Mouse (Mus musculus): ENCODE measurements around the gene Ciz1. TPM values are rescaled to one million over a fixed set of nuclear protein-coding genes. Genes with fewer than 3 reads are reported as not detected.

Gene Ciz1
- polyA plus RNA-seq (2016; fragmentation: Nextera tagmentation; extraction: Ambion mirVana) = 65.8 and 66.4 TPM in 2 replicates

- WGBS = under 1% methylated on average over 52 of the region's 52 CpGs
- Histone ChIP-seq H3K27ac (replicated peaks) (peak within 1 kb of the TSS; percentile 89), H3K4me3 (peak within 1 kb of the TSS; percentile 79), H3K9me3 (no peaks in the 10 kb centered on the region), H3K4me1 (peaks cover 49% of the 10 kb centered on the region), H3K36me3 (replicated peaks) (peaks cover 30% of the 10 kb centered on the region), H3K27me3 (replicated peaks; ENCODE audit: low read depth, poor library complexity, severe bottlenecking) (peaks cover 21% of the 10 kb centered on the region)
- peak; percentile 72 for DNase-seq (ENCODE audit: low spot score)
These were observed at the start of gene Ciz1 for GRCm38 (mm10) chr2:32352151-32353006. Gene Ciz1, plus strand, starts transcription at chr2:32352327.

- Histone ChIP-seq H3K27me3 (replicated peaks; ENCODE audit: low read depth, poor library complexity, severe bottlenecking) (no peaks in the 10 kb centered on the region), H3K9me3 (no peaks in the 10 kb centered on the region), H3K27ac (replicated peaks) (no peak overlapping the region), H3K4me3 (no peak overlapping the region), H3K4me1 (peaks cover 10% of the 10 kb centered on the region), H3K36me3 (replicated peaks) (peaks cover 98% of the 10 kb centered on the region)
- WGBS = 87% methylated on average over 10 of the region's 10 CpGs
- no peak for DNase-seq (ENCODE audit: low spot score)
These were observed 49.2 kb upstream of the Ciz1 start for GRCm38 (mm10) chr2:32302952-32303351.

DNA sequence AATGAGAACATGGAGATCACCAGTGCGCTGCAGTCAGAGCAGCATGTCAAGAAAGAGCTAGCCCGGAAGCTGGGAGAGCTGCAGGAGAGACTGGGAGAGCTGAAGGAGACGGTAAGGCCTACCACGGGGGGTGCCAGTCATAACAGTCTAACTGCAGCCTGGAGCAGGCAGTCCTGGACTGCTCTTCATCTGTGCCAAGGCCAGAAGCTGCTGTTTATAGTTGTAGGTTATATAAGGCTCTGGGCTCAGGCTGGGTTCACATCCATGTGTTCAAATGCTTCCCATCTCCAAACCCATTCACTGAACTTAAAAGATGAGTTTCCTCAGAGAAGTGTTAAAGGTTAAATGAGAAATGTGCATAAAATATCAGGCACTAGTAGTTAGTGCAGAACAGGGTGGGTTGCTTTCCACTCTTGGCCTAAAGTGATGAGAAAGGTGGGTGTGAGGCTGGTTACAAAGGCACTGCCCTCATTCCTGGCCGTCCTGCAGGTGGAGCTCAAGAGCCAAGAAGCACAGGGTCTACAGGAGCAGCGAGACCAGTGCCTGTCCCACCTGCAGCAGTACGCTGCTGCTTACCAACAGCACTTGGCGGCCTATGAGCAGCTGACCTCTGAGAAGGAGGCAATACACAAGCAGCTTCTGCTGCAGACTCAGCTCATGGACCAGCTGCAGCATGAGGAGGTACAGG, 47.8 kb upstream of the Ciz1 start:
- Histone ChIP-seq H3K9me3 (no peaks in the 10 kb centered on the region), H3K27me3 (replicated peaks; ENCODE audit: low read depth, poor library complexity, severe bottlenecking) (no peaks in the 10 kb centered on the region), H3K4me3 (peak overlapping the region; percentile 11; the same call in 1 of the 2 replicates), H3K36me3 (replicated peaks) (peaks cover 98% of the 10 kb centered on the region), H3K4me1 (peaks cover 21% of the 10 kb centered on the region), H3K27ac (replicated peaks) (peak overlapping the region; percentile 65)
- WGBS = 56% methylated on average over 8 of the region's 8 CpGs
- DNase-seq (ENCODE audit: low spot score) = peak; percentile 82

DNA sequence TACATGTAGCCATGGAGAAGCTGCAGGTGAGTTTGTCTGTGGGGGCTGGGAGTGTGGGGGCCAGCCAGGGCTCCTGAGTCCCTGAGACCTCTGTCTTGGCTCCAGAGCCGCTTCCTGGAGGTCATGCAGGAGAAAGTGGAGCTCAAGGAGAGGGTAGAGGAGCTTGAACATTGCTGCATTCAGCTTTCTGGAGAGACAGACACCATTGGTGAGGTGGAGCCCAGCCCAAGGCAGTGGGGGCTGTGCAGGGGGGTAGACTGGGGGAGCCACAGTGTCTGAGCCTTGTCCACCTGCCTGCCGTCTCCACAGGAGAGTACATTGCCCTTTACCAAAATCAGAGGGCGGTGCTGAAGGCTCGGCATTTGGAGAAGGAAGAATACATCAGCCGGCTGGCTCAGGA, 46.5 kb upstream of the Ciz1 start:
- peaks cover 4% of the 10 kb centered on the region for H3K27me3 ChIP-seq (replicated peaks; ENCODE audit: low read depth, poor library complexity, severe bottlenecking)
- peaks cover 35% of the 10 kb centered on the region for H3K4me1 ChIP-seq
- no peaks in the 10 kb centered on the region for H3K9me3 ChIP-seq
- WGBS = 93% methylated on average over 5 of the region's 5 CpGs
- peaks cover 98% of the 10 kb centered on the region for H3K36me3 ChIP-seq (replicated peaks)
- H3K27ac ChIP-seq (replicated peaks) = peak overlapping the region; percentile 36; the same call in 1 of the 2 replicates
- no peak for DNase-seq (ENCODE audit: low spot score)
- no peak overlapping the region for H3K4me3 ChIP-seq

DNA sequence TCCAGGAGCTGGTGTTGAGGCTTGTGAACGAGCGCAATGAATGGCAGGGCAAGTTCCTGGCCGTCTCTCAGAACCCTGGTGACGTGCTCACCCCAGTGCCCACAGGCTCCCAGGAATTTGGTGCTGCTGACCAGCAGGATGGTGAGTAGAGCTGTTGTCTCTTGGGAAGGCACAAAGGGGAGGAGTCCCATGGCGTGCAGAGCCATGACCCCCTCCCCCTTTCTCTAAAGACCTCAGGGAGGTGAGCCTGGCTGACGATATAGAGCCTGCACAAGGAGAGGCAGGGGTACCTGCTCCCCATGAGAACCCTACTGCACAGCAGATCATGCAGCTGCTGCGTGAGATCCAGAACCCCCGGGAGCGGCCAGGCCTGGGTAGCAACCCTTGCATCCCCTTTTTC, 46.0 kb upstream of the Ciz1 start:
- Histone ChIP-seq H3K27me3 (replicated peaks; ENCODE audit: low read depth, poor library complexity, severe bottlenecking) (peaks cover 9% of the 10 kb centered on the region), H3K9me3 (no peaks in the 10 kb centered on the region), H3K4me1 (peaks cover 40% of the 10 kb centered on the region), H3K27ac (replicated peaks) (0 out of 2 replicates have a peak overlapping the region, but pooled peaks have one; percentile 24), H3K36me3 (replicated peaks) (peaks cover 97% of the 10 kb centered on the region), H3K4me3 (peak overlapping the region; percentile 13; the same call in 1 of the 2 replicates)
- DNase-seq (ENCODE audit: low spot score) = no peak
- WGBS = 81% methylated on average over 9 of the region's 9 CpGs

- WGBS = 86% methylated on average over 6 of the region's 6 CpGs
- Histone ChIP-seq H3K9me3 (no peaks in the 10 kb centered on the region), H3K36me3 (replicated peaks) (peaks cover 89% of the 10 kb centered on the region), H3K4me1 (peaks cover 51% of the 10 kb centered on the region), H3K27me3 (replicated peaks; ENCODE audit: low read depth, poor library complexity, severe bottlenecking) (peaks cover 14% of the 10 kb centered on the region), H3K27ac (replicated peaks) (no peak overlapping the region), H3K4me3 (no peak overlapping the region)
- DNase-seq (ENCODE audit: low spot score) = no peak
These were observed 44.8 kb upstream of the Ciz1 start for GRCm38 (mm10) chr2:32307247-32307798.

DNA sequence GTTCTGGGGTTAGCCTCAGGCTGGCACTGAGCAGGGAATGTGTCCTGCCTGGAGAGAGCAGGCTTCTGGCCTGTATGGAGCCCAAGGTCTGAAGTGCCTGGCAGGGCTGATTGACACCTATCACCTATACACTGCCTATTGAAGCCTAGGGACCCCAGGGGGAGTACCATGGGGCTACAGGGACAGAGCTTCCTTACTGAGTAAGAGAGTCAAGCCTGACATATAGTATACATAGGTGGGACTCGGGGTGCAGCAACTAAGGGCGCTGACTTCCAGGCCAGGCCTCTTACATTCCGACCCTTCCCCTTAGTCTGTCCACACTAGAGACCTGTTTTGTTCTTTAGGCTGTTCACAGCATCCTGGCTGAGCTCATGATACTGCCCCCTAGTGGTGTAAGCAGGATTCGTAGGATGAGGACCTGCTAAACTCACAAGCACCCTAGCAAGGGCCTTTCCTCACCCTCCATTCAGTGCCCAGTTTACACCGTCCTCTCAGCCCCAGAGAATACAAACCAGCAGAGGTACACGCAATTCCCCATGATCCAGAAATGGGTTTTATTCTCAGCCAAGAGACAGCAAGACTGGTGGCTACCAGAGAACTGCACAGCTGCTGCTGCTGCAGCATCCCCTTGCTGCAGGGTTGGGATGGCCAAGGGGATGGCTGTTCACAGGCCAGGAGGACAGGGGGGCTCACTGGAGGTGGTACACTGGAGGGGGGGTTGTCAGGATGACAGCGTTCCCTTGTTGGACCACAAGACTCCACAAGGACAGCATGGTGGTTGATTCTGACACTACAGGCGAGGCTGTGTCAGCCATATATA, 44.0 kb upstream of the Ciz1 start:
- no peak overlapping the region for H3K27ac ChIP-seq (replicated peaks)
- DNase-seq (ENCODE audit: low spot score) = peak; percentile 72
- H3K36me3 ChIP-seq (replicated peaks) = peaks cover 82% of the 10 kb centered on the region
- H3K9me3 ChIP-seq = no peaks in the 10 kb centered on the region
- peaks cover 60% of the 10 kb centered on the region for H3K4me1 ChIP-seq
- WGBS = 49% methylated on average over 8 of the region's 8 CpGs
- peaks cover 22% of the 10 kb centered on the region for H3K27me3 ChIP-seq (replicated peaks; ENCODE audit: low read depth, poor library complexity, severe bottlenecking)
- H3K4me3 ChIP-seq = peak overlapping the region; percentile 23; the same call in 1 of the 2 replicates

- 85% methylated on average over 16 of the region's 16 CpGs for WGBS
- Histone ChIP-seq H3K4me1 (peaks cover 60% of the 10 kb centered on the region), H3K36me3 (replicated peaks) (peaks cover 74% of the 10 kb centered on the region), H3K9me3 (no peaks in the 10 kb centered on the region), H3K27ac (replicated peaks) (no peak overlapping the region), H3K4me3 (0 out of 2 replicates have a peak overlapping the region, but pooled peaks have one; percentile 17), H3K27me3 (replicated peaks; ENCODE audit: low read depth, poor library complexity, severe bottlenecking) (peaks cover 26% of the 10 kb centered on the region)
- no peak for DNase-seq (ENCODE audit: low spot score)
These were observed 43.1 kb upstream of the Ciz1 start for GRCm38 (mm10) chr2:32308870-32309568.

DNA sequence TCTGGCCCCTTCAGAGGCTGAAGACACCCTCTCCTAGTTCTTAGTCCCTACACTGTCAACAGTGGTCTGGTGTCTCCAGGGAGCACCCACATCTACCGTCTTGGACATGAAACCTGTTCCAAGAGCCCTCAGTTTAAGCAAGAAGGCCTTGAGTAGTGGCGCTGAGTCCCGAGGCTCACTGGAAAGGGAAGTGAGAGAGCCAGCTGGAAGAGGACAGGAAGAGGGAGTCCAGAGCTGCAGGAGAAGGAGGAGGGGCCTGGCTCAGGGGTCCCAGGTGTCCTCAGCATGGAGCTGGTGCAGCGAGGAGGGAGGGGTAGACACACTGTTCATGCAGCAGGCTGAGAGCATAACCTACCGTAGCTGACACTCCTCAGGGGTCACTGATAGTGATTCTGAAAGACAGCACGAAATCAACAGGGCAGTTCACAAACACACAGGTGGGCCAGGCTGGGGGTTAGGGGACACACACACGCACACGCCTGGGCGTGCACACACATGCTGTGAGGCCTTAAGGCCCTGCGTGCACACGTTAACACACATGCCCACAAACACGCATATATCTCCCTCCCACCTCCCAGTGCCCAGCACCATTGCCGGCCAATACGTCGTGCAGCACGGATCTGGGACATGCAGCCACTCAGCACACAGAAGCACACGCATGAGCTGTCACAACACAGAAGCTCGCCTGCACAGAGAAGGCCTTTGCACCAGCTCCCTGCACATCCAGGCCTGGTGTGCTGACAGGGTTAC, 41.9 kb upstream of the Ciz1 start:
- no peak overlapping the region for H3K27ac ChIP-seq (replicated peaks)
- H3K4me1 ChIP-seq = peaks cover 63% of the 10 kb centered on the region
- peaks cover 67% of the 10 kb centered on the region for H3K36me3 ChIP-seq (replicated peaks)

GRCm38 (mm10) chr2:32311443-32312317, 40.4 kb upstream of the Ciz1 start:
- 10% methylated on average over 42 of the region's 42 CpGs for WGBS
- Histone ChIP-seq H3K4me3 (peak overlapping the region; percentile 85), H3K9me3 (no peaks in the 10 kb centered on the region), H3K36me3 (replicated peaks) (peaks cover 53% of the 10 kb centered on the region), H3K27ac (replicated peaks) (peak overlapping the region; percentile 89), H3K4me1 (peaks cover 74% of the 10 kb centered on the region), H3K27me3 (replicated peaks; ENCODE audit: low read depth, poor library complexity, severe bottlenecking) (peaks cover 34% of the 10 kb centered on the region)
- peak; percentile 47 for DNase-seq (ENCODE audit: low spot score)

More for the DNA sequence above, 41.9 kb upstream of the Ciz1 start:
- WGBS = 88% methylated on average over 18 of the region's 18 CpGs
- Histone ChIP-seq H3K4me3 (peak overlapping the region; percentile 85; the same call in 1 of the 2 replicates), H3K9me3 (no peaks in the 10 kb centered on the region), H3K27me3 (replicated peaks; ENCODE audit: low read depth, poor library complexity, severe bottlenecking) (peaks cover 32% of the 10 kb centered on the region)
- no peak for DNase-seq (ENCODE audit: low spot score)
